Mouse (Mus musculus): ENCODE results near the gene Ctps. TPM values are rescaled to one million over a fixed set of nuclear protein-coding genes. Genes with fewer than 3 reads are reported as not detected.
"Not testable (repeated sequence)": the region's sequence is repeated elsewhere in the genome, so short reads cannot be mapped to it uniquely, and the experiment has no call there.

The Ctps gene
- total RNA-seq (2021): 10 to 100 TPM; 34.0 to 34.2 TPM

- peak; percentile 92 for DNase-seq (ENCODE audit: low spot score)
- intact Hi-C loops (cut with DNase I): loop anchor here (10.0 kb wide), 1 partner anchor 285 kb away; the partner anchor contains the start of gene Foxo6
Observed at GRCm38 (mm10) chr4:120569486-120570437, at the start of gene Ctps. Gene Ctps, minus strand, starts transcription at chr4:120570276.

GRCm38 (mm10) chr4:120616199-120617025 lies 46.3 kb upstream of the Ctps start:
- DNase-seq (ENCODE audit: low spot score): no peak
- intact Hi-C loops (cut with DNase I): no loop called here

- DNase-seq (ENCODE audit: low spot score): peak; percentile 33
- intact Hi-C loops (cut with DNase I): loop anchor here (2.0 kb wide), 1 partner anchor 51 kb away; the partner anchor contains the start of gene Cited4
Observed at GRCm38 (mm10) chr4:120615528-120616081, 45.5 kb upstream of the Ctps start.

- DNase-seq (ENCODE audit: low spot score): no peak
- intact Hi-C loops (cut with DNase I): loop anchor here (2.0 kb wide), 1 partner anchor 52 kb away; the partner anchor contains the start of gene Cited4
Observed at GRCm38 (mm10) chr4:120614644-120615043, 44.6 kb upstream of the Ctps start.

GRCm38 (mm10) chr4:120613691-120614329 lies 43.7 kb upstream of the Ctps start:
- peak; percentile 57 for DNase-seq (ENCODE audit: low spot score)
- intact Hi-C loops (cut with DNase I): loop anchor here (2.0 kb wide), 1 partner anchor 53 kb away; the partner anchor contains the start of gene Cited4

GRCm38 (mm10) chr4:120612304-120613080 lies 42.4 kb upstream of the Ctps start:
- intact Hi-C loops (cut with DNase I): no loop called here
- DNase-seq (ENCODE audit: low spot score): no peak

GRCm38 (mm10) chr4:120611005-120611404 lies 40.9 kb upstream of the Ctps start:
- intact Hi-C loops (cut with DNase I): no loop called here
- no peak for DNase-seq (ENCODE audit: low spot score)

- intact Hi-C loops (cut with DNase I): no loop called here
Observed at GRCm38 (mm10) chr4:120606941-120607340, 36.9 kb upstream of the Ctps start.

GRCm38 (mm10) chr4:120602669-120603068 lies 32.6 kb upstream of the Ctps start:
- DNase-seq (ENCODE audit: low spot score): no peak
- intact Hi-C loops (cut with DNase I): no loop called here

More at GRCm38 (mm10) chr4:120606941-120607340, 36.9 kb upstream of the Ctps start:
- DNase-seq (ENCODE audit: low spot score): no peak

- no peak for DNase-seq (ENCODE audit: low spot score)
- intact Hi-C loops (cut with DNase I): no loop called here
Observed at GRCm38 (mm10) chr4:120601774-120602173, 31.7 kb upstream of the Ctps start.

- no peak for DNase-seq (ENCODE audit: low spot score)
- intact Hi-C loops (cut with DNase I): no loop called here
Observed at GRCm38 (mm10) chr4:120598922-120599321, 28.8 kb upstream of the Ctps start.

- intact Hi-C loops (cut with DNase I); DNase-seq (ENCODE audit: low spot score): not testable (repeated sequence)
Observed at GRCm38 (mm10) chr4:120596210-120596609, 26.1 kb upstream of the Ctps start.

GRCm38 (mm10) chr4:120590973-120591372 lies 20.9 kb upstream of the Ctps start:
- no peak for DNase-seq (ENCODE audit: low spot score)
- intact Hi-C loops (cut with DNase I): loop anchor here (5.0 kb wide), 2 partner anchors 76 to 296 kb away; partner anchors contain the start of gene Cited4

- intact Hi-C loops (cut with DNase I): loop anchor here (1.0 to 5.0 kb wide), 4 partner anchors 77 to 297 kb away; partner anchors contain the start of gene Cited4
Observed at GRCm38 (mm10) chr4:120589815-120590422, 19.8 kb upstream of the Ctps start.

GRCm38 (mm10) chr4:120589070-120589469 lies 19.0 kb upstream of the Ctps start:
- DNase-seq (ENCODE audit: low spot score): no peak
- intact Hi-C loops (cut with DNase I): loop anchor here (1.0 to 2.0 kb wide), 2 partner anchors 93 to 166 kb away; no protein-coding TSS in a partner anchor

More at GRCm38 (mm10) chr4:120589815-120590422, 19.8 kb upstream of the Ctps start:
- no peak for DNase-seq (ENCODE audit: low spot score)

- DNase-seq (ENCODE audit: low spot score): no peak
- intact Hi-C loops (cut with DNase I): loop anchor here (2.0 kb wide), 1 partner anchor 166 kb away; no protein-coding TSS in a partner anchor
Observed at GRCm38 (mm10) chr4:120588445-120588844, 18.4 kb upstream of the Ctps start, which contains the start of gene Gm8439. Gene Gm8439, plus strand, starts transcription at chr4:120588745.

- no peak for DNase-seq (ENCODE audit: low spot score)
- intact Hi-C loops (cut with DNase I): no loop called here
Observed at GRCm38 (mm10) chr4:120586986-120587385, 16.9 kb upstream of the Ctps start.

GRCm38 (mm10) chr4:120581711-120582110 lies 11.6 kb upstream of the Ctps start:
- DNase-seq (ENCODE audit: low spot score): no peak
- intact Hi-C loops (cut with DNase I): no loop called here
